Mouse (Mus musculus) lung, adult 18-20 months (tissue): ENCODE data around the gene Actn2.

ENCODE experiments used
- DNase-seq, 2 experiments: peaks; one replicate each; pipeline ENCODE4 v3.0.0; 2022; ENCODE audit warnings: mixed read lengths in 2 of 2

The Actn2 gene

DNA sequence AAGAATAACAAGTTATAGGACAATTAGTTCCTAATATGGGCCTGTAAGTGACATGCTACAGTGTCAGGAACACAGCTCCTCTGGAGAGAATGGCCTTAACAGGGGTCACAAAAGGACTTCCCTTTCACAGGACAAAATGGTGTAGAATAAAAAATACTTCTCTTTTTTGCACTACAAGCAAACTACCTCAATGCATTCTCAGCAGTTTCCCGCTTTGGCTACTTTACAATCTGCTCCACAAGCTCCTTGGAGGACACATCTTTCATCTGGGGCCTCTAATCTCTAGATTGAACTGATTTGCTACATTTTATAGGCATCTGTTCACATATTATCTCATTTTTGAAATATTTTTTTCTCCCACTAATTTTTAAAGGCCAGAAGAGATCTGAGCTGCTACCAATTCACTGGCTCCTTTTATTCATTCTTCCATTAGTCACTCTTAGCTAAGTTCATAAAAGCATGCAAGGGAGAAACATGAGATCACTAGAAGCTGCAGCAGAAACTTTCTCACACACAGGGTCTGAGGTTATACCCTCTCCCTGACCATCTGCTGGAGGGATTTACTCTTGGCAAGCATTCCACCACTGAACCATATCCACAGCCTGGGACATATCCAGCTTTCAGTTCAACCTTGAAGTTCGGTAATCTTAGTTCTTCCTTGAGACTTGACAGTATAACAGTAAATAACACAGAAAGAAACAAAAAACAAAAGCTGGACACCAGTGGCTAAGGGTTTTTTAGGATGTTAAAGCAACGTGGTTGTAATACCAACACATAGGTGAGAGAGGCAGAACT is 84.5 kb downstream of the Actn2 start:
- DNase-seq: no peak

DNA sequence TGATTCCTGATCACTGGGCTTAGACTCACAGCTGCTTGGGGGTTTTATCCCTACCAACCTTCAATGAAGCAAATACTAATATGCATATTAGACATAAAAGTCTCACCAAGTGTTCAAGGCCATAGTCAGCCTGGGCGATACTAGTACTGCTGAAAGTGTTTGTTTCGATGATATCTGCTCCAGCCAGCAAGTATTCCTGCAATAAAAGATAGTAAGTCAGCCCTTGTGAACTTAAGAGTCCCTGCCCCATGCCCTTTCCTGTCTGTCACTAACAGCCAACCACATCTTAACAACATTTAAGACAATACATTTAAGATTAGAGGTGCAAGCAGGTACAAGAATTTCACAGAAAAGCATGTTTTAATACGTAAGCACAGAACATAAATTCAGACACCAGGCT is 90.1 kb downstream of the Actn2 start:
- DNase-seq: no peak

DNA sequence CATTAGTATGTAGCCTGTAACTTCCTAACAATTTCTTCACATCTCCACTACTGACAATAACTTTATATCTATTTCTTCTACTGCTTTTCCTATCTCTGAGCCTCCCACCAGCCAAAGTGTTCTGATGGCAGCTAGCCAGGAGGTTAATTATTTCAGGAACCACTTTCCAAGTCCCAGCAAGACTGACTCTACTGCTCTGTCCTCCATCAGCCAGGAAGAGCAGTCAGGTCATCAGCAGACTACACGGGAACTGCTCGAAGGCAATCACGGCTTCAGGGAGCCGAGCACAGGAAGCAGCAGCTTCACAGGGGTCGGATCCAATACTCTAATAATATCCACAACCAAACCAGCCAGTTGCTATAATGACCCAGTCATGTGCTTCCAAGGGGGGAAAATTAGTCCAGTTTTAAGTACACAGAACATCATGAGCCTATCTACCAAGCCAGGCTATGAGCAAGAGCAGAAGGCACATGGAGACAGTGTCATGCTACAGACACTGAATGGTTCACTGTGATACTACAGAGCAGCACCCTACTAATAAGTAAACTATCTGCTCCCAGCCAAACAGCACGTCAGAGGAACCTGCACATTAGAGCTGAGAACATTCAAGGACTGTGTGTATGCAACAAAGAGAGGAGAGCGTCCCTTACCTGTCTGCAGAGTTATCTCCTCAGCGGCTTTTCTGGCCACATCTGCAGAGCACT is 91.2 kb downstream of the Actn2 start:
- no peak for DNase-seq

DNA sequence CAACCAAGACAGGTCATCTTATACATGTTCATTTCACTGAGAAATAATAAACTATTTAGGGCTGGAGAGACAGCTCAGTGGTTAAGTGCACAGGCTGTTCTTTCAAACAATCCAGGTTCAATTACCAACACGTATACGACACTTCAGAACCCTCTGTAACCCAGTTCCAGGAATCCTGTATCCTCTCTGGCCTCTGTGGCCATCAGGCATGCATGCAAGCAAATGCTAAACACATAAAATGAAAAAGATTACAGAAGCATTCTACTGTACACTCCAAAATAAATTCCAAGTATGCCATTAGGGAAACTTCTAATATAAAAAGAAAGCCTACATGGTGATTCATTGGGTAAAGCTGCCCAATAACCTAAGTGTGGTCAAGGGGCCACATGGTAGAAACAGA is 94.6 kb downstream of the Actn2 start:
- no peak for DNase-seq

DNA sequence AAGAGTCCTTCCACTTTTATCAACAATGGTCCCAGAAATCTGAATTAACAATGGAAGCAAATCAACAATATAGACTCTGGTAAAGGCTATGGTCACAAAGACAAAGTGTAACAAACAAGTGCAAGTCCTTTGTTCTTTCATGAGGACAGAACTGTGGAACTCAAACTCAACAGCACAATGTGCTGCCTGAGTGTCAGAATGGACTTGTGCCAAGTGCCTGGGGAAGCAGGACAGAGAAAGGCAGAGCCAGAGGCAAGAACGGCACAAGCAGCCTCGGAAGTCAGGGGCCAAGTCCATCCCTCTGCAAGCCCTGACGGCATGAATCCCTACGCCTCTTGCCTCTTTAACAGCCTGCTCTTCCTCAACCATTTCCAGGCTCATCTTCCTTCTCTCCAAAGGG is 96.6 kb downstream of the Actn2 start:
- DNase-seq: no peak

DNA sequence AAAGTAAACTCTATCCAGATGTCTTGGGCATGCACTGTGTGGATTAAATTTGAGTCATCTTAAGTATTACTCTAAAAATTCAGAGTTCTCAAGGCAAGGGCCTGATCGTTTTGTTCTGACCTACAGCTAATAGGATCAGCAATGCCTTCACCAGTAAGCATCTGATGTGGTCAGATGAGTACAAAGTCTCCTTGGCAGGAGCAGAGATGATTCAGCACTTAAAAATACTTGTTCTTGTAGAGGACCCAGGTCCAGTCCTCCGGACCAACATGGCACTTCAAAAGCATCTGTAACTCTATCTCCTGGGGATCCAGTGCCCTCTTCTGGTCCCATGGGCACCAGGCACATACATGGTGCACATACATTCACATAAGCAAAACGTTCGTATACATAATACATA is 108.4 kb downstream of the Actn2 start:
- DNase-seq: no peak

DNA sequence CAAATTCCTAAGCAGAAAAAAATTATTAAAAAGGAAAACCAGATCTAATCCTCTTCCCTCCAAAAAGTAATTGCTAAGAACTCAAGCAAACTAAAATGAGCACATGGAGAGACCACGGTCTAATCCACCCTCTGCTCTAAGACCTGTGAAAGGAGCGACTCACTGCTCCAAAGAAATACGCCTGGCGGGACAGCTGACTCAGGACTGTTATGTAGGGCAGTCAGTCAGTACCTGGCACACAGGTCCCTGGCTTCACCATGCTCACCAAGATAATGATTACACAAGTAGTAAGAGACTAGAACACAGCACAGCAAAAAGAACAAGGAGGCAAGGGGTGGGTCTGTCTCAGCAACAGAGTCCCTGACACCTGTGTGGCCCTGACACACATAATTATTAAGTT is 112.3 kb downstream of the Actn2 start:
- DNase-seq: no peak

DNA sequence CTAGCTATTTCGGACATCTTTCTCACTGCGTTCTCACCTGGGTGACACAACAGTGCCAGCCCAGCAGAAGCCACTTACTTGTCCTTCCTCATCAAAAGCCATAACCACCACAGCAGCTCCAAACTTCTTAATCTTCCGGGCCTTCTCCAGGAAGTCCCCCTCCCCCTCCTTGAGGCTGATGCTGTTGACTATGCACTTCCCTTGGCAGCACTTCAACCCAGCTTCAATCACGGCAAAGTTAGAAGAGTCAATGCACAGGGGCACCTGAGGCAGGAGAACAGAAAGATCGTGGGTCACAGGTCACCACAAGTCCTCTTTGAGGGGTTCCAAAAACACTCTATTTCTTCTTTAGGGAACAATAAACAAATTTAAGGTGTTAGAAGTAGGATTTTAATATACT is 113.0 kb downstream of the Actn2 start:
- peak in 1 of 2 experiments; percentile 4 for DNase-seq
